Mouse (Mus musculus): ENCODE results near the gene Vtn.

The Vtn gene

GRCm38 (mm10) chr11:78534516-78534915 is 35.6 kb downstream of the Vtn start:
- CTCF ChIA-PET = no interaction called here

- CTCF ChIA-PET = interaction anchor here (0.5 to 1.0 kb wide), 2 partner anchors 39 to 628 kb away, joined by 3 to 6 read pairs; no protein-coding TSS in a partner anchor
Measured at GRCm38 (mm10) chr11:78535376-78536079, 36.6 kb downstream of the Vtn start.

GRCm38 (mm10) chr11:78536080-78536689 is 37.3 kb downstream of the Vtn start, which contains the start of the genes Tnfaip1 and Ift20:
Gene Tnfaip1, minus strand, starts transcription at chr11:78536332.
Gene Ift20, plus strand, starts transcription at chr11:78536361.
- CTCF ChIA-PET = interaction anchor here (0.7 to 1.0 kb wide), 2 partner anchors 16 to 40 kb away, joined by 3 to 6 read pairs; no protein-coding TSS in a partner anchor

- CTCF ChIA-PET = interaction anchor here (0.7 kb wide), 1 partner anchor 15 kb away, joined by 3 read pairs; no protein-coding TSS in a partner anchor
Measured at GRCm38 (mm10) chr11:78536690-78537084, 37.8 kb downstream of the Vtn start.

GRCm38 (mm10) chr11:78540358-78540757 is 41.5 kb downstream of the Vtn start:
- CTCF ChIA-PET = no interaction called here

GRCm38 (mm10) chr11:78544449-78545111 is 45.7 kb downstream of the Vtn start:
- CTCF ChIA-PET = no interaction called here

- CTCF ChIA-PET = no interaction called here
Measured at GRCm38 (mm10) chr11:78545181-78545580, 46.3 kb downstream of the Vtn start.

- CTCF ChIA-PET = no interaction called here
Measured at GRCm38 (mm10) chr11:78547718-78548460, 49.0 kb downstream of the Vtn start.

- CTCF ChIA-PET = no interaction called here
Measured at GRCm38 (mm10) chr11:78549491-78549987, 50.6 kb downstream of the Vtn start.

- CTCF ChIA-PET = no interaction called here
Measured at GRCm38 (mm10) chr11:78550168-78551058, 51.5 kb downstream of the Vtn start, which contains the start of gene Tmem97. Gene Tmem97, minus strand, starts transcription at chr11:78550777.

- CTCF ChIA-PET = no interaction called here
Measured at GRCm38 (mm10) chr11:78551059-78551398, 52.1 kb downstream of the Vtn start.

Data from spleen, embryonic (tissue).